Mouse (Mus musculus) WW6 (cell line): ENCODE data around the gene Uqcrq.
"Not testable (repeated sequence)": the region's sequence is repeated elsewhere in the genome, so short reads cannot be mapped to it uniquely, and the experiment has no call there.

ENCODE experiments used
- DNase-seq: peaks from one replicate; pipeline ENCODE4 v3.0.0-alpha.2; 2013; ENCODE audit warnings: low read depth, low spot score

Gene Uqcrq

DNA sequence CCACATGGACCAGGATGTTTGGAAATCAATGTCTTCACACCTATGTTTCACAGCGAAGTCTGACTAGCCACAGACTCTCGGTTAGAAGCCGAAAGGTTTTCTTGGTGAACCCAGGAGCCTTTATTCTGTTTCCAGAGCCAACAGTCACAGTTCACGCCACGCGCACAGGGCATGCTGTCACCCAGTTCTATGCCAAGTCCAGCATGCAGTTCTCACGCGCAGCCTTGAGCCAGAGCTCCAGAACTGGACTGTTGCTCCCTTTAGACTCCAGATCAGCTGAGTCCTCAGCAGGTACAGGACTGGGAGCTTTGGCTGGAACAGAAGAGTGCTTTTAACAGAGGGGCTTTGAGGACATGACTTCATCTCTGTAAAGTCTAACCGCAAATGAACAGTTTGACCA, 21.8 kb upstream of the Uqcrq start:
- DNase-seq = no peak

DNA sequence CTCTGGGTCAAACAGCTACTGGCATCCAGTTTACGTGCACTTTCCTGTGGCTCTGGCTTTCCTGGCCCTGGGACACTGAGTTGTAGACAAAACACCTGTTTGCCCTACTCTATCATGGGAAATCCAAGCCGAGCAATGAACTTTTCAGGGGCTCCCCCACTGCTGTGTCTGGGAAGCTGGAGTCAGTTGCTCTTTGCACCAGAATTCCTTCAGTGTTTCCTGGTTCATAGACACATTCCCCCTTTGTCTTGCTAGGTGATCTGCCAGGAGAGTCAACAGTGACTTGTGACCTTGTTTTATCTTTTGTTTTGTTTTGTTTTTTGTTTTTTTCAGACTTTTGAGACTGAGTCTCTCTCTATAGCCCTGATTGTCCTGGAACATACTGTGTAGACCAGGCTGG, 20.7 kb upstream of the Uqcrq start:
- DNase-seq = no peak

DNA sequence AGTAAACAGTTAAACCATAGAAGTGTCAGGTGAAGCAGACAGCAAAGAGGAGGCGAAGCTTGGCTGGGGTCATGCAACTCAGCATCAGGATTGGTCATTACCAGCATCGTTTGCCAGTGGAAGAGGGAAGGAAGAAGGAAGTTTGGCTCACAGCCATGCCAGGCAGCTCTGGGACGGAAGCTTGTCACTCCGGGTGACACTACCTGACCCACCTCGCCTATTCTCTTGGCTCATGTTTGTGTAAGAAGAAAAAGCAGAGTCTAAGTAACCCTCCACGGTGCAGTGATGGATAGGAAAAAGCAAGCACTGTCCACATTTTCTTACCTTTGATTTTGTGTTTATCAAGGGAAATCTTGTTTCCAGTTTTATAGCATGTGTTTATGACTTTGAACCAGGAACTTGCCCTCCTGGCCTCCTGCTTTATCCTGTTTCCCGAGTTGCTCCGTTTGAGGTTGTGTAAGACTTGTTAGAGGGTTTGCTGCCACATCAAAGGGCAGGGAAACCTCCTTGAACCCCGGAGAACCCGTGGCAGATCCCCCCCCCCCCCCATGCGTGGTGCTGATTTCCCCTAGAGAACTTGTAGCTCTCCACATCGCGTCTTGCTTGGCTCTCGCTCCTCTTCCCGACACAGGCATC, 19.6 kb upstream of the Uqcrq start:
- no peak for DNase-seq

DNA sequence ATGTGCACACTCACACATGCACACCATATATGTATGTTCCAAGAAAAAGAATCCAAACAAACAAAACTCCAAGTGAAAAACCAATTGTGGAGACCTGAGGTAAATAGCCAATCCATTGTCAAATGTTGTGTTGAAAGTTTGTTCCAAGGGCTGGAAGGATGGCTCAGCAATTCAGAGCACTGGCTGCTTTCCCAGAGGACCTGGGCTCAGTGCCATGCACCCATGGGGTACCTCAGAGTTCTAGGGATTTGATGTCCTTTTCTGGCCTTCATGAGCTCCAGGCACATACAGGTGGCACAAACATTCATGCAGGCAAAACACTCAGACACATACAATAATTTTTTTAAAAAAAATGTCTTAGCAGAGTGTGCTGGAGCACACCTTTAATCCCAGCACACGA, 17.9 kb upstream of the Uqcrq start:
- no peak for DNase-seq

DNA sequence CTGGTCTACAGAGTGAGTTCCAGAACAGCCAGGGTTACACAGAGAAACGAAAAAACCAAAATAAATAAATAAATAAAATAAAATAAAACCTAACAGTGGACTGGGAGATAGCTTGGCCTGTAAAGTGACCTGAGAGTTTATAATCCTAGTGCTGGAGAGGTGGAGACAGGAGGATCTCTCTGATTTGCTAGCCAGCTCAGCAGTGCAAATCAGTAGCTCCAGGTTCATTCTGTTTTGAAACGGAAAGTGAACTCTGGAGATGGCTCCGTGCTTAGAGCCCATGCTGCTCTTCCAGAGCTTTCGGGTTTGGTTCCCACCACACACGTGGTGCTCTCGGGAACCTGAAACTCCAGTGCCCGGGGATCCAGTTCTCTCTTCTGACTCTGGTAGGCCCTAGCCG, 17.4 kb upstream of the Uqcrq start:
- DNase-seq = no peak

DNA sequence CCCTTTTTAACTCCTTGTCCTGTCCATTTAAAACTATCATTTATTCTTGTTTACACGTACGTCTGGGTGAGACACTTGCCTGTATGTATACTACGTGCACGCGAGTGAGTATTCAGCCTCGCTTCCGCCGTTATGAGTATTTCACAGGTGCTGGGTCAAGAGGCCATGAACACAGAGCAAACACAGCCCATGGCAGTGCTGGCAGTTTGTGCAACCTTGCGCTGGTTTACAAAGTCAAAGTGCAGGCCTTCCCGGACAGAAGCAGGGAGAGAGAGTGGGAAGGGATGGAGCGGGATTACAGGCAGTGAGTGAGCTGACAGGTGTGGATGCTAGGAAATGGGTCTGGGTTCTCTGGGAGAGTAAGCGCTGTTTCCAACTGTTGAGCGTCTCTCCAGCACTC, 15.6 kb upstream of the Uqcrq start:
- DNase-seq = no peak

DNA sequence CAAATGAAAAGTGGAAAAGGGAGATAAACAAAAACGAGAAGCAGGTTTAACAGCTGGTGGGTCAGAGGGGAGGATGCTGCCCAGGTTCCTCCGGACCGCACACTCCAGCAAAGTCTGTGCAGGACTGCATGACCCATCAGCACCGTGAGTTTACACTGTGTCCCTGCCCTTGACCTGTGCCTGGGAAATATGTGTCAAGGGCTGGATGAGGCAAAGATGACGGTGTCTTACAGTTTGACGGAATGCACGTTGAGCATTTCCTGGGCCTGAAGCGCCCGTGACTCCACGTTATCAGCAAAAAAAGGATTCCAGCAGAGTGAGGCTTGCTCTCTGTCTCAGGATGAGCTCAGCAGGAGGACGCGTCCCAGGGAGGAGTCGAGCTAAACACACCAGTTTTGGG, 14.9 kb upstream of the Uqcrq start:
- no peak for DNase-seq

DNA sequence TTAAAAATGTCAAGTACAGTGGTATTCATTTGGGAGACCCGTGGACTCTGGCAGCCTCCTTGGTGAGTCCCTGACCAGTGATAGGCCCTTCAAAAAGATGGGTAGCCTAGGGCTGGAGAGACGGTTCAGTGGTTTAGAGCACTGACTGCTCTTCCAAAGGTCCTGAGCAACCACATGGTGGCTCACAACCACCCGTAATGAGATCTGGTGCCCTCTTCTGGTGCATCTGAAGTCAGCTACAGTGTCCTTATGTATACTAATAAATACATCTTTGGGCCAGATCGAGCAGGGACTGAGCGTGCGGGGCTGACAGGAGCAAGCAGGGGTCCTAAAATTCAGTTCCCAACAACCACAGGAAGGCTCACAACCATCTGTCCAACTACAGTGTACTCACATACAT, 13.2 kb upstream of the Uqcrq start:
- DNase-seq = no peak

DNA sequence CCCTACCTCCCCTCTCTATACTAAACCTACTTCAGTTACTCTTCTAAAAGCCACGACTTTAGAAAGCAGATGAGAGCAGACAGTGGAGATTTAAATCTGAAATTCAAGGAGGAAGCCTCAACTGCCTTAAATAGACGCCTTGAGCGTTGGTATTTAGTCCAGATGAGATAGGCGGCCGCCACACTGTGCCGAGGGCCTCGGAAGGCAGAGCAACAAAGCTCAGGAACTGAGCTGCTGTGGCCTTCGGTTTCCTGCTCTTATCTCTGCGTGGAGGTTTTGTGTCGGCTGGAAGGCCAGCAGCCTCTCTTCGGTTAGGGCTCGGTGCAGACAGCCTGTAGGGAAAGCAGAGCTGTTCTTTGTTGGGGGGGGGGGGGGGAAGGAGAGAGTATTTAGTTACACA, 11.3 kb upstream of the Uqcrq start:
- DNase-seq = no peak

DNA sequence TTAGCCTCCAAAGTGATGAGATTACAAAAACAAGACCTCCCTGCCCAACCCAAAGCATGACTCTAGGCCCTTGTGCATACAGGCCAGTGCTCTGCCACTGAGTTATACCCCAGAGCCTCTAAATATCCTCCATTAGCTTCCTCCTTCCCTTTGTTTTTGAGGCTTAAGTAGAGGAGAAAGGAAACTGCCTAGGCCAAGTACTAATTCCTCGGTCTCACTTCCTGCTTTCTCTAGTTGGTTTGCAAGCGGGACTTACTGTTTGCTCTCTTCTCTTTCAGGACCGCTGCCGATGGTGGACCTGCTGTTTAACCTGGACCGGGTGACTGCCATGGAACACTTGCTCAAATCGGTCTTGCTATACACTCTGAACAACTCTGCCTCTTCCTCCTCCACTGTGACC, 5.7 kb upstream of the Uqcrq start:
- DNase-seq = no peak

DNA sequence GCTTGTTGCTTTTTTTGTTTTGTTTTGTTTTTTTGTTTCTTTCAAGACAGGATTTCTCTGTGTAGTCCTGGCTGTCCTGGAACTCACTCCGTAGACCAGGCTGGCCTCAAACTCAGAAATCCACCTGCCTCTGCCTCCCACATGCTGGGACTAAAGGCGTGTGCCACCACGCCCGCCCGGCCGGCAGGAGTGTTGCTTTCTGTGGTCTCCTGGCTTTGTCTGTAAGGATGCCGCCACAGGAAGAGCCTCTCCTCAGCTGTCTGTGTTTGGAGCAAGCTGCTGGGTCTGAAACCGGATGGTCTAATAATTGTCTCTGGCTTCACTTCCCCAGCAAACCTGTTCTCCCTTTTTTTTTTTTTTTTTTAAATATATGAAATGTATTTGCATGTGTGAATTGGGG, 4.9 kb upstream of the Uqcrq start:
- no peak for DNase-seq

DNA sequence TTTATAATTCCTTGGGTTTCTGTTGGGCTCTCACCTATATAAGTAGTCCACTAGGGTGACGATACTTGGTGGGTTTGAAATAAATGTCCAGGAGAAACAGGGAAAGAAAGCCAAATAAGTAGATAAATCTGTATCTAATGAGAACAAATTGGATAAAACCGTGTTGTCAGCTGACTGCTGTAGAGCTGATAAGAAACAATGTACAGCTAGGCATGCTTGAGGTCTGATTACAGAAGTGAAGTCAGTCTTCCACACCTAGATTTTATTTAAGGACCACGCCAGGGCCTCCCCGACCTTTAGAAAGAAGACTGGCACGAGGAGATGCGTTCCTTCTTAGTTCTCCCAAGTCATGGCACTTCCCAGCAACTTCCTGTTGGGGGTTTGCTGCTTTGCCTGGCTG, 2.4 kb upstream of the Uqcrq start:
- DNase-seq = no peak

DNA sequence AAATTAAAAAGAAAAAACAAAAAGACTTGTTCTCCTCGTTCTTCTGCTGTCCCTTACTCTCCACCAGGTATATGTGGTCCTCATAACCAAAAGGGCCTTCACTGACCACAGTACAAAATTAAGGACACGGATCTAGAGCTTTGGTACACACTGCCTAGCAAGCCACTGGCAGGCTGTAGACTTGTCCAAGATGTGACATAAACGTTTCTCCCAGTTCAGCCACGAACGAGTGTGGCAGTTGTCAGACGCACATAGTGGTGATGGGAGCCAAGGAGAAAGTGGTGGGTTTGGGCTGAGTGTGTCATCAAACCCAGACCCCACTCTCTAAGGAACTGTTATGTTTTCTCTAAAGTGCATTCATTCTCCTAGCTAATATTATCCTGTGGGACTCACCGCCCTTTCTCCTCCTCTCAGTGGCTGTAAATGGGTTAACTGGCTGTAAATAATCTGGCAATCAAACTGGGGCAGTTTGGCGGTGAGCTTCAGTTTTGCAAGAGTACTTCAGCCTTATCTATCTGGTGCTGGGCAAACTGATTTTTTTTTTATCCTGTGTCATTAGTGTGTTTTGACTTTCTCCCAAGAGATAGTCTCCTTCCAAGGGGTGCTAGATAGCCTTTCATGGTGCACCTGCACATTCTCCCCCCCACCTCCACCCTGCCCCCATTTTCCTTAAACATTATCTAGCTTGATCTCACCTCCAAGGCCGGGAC, 871 bp upstream of the Uqcrq start:
- no peak for DNase-seq

DNA sequence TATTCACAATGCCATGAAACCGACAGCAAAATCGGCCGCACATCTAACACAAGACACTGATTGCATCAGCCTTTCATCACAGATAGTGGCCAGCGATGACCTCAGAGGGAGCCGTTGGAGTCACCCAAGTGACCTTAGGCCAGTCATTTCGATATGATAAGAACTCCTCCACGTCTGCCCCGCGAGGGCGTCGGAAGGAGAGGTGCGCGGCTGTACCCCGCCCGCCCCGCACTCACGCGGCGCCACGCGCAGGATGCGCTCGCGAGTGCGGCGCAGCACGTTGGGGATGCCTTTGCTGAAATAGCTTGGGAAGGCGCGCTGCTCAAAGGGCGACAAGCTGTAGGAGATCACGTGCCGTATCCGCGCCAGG, 346 bp downstream of the Uqcrq start:
- no peak for DNase-seq

DNA sequence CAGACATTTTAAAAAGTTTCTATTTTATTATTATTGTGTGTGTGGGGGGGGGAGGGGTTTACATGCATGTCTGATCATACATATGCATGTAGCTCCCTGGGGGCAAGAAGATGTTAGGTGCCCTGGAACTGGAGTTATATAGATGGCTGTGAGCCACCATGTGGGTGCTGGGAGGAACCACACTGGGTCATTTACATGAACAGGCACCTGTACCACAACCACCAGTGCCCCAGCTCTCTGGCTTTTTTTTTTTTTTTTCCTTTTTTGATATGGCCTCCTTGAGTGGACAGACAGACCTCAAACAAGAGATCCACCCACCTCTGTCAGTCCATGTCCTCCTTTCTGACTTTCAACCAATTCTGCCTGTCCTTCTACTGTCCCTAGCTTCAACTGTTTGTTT, 1.4 kb downstream of the Uqcrq start:
- no peak for DNase-seq

DNA sequence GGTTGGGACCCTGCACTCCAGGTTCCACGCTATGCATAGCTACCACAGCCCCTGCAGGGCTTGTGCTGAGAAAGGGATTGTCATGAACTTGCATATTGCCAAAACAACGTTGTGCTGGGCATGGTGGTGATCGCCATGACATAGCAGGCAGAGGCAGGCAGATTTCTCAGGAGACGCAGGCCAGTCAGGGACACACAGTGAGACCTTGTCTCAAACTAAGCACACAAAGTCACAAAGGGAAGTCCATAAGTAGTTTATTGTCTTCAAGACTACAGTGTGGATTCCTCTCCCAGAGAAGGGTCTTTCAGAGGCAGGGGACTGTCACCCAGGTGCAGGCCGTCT, 1.9 kb downstream of the Uqcrq start:
- no peak for DNase-seq

DNA sequence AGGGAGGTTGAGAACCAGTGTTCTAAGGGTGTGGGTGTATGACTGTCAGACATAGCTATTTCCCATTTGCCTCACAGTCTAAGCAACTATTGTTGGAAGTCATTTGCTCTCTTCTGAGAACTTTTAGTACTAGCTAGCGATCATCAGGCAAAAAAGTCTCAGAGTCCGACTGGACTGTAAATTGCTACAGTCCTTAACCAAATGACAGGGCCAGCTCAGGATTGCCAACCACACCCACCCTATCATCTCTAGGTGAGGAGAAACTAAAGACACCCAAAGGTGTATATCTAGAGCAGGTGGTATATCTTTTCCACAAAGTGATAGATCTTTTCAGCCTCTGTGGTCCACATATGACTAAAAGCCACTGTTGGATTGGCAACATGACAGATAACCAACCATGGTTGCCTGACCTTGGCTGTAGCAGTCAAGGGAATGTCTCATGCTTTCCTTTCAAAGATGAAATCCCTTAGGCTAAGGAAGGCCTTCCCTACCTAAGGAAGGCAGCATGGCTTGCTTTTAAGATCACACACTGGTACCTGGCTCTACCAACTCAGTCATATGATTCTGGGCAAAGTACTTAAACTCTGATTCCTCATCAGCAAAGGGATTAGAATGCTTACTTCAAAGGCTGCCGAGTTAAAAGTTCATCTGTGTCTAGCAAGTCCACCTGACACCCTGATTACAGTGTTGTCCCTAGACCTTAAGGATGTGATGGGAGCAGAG, 2.5 kb downstream of the Uqcrq start:
- no peak for DNase-seq

DNA sequence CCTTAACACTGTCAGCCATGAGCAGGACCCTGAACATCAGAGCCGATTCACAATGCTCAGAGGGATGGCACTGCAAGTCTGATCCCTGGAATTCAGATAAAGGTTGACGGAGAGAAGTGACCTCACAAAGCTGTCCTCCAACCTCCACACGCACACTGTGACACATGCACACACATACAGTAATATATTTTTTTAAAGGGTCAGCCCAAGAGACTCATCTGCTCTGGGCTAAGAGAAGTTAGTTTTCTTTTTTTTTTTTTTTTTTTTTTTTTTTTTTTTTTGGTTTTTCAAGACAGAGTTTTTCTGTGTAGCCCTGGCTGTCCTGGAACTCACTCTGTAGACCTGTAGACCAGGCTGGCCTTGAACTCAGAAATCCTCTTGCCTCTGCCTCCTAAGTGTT, 3.7 kb downstream of the Uqcrq start:
- DNase-seq = not testable (repeated sequence)

DNA sequence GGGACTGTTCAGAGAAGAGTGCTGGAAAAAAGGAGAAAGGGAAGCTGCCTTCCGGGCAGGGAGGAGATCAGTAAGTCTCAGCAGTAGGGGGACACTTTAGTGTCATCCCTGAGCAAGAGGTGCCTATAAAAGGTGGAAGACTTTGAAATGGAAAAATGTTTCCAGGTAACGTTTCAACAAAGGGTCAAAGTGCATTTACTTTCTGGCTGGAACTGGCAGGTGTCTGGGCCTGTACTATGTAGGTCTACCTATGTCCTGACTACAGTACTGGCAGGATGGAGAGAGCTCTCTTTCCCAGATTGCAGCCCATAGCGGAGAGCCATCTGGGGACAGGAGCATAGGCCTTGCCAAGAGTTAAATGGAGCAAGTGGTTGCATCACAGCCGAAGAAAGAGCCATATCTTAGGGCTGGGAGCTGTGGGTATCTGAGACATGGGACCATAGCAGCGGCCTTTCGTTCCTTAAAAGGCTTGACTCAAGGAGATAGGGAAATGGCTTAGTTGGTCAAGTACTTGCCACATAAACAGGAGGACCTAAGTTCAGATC, 4.8 kb downstream of the Uqcrq start:
- DNase-seq = no peak

DNA sequence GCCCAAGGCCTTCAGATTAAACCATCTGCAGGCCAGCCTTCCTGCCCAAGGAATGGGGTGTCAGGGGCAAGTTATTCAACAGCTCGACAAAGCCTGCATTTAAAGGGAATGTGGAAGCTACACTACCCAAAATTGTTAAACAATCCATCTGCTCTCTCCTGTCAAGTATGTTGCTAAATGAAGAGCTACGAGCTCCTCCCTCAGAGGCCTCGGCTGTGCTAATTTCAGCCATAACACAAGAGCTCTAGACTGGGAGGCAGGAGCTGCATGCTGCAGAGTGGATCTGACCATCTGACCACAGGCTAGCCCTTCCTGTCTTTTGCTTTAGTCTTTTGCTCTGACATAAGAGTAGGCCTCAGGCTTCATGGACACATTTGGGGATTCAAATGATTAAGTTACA, 5.4 kb downstream of the Uqcrq start:
- no peak for DNase-seq

DNA sequence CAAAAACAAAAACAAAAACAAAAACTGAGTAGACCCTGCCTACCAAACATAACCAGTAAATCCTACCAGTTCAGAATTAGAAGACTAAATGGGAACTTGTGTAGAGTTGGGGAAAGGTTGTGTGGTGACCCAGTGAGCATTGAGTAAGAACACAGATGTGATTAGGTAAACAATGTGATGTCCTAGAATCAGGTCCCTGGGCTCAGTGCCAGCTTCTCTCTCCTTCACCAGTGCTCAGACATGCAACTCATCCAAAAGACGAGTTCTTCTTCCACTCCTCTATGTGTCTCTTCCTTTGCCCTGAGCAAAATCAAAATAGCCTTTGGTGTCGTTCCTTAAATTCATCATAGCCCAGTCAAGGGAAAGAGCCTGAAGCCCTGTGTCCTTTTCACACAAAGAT, 5.8 kb downstream of the Uqcrq start:
- no peak for DNase-seq

DNA sequence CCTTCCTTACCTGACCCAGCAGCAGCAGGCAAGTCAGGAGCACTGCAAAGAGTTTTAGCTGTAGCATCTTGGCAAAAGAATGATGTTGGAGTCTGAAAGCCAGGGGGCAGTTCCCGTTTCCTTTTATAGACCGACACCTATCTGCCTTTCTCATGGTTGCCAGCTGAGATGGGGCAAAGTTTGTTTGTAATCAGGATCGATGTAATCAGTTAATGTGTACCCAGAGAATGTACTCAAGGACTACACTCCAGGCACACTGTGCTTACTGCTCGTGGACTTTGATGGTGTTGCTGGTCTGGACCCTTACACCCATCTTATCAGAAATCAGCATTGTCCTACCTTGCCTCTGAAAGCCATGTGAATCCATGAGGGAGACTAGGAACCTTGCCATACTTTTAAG, 7.6 kb downstream of the Uqcrq start, which contains the start of gene Leap2:
Gene Leap2, minus strand, starts transcription at position 135 of the 400 bp plus-strand sequence.
- DNase-seq = no peak

DNA sequence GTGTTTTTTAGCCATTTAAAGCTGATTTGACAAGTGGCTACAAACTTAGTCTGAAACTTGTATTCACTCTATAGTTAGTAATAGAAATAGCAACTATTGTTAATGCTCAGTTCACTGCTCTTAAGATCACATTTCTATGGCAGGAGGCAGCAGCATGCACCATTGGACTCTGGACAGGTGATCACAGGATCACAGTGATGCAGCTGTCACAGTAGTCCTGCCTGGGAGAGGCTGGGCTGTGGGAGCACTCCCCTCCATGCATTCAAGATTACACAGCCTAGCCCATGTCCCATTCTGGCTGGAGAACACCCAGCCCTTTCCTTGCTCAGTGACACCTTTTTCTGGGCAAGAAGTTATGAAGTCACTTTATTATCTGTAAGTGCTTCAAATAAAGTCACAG, 12.6 kb downstream of the Uqcrq start:
- DNase-seq = no peak
